Mouse (Mus musculus): ENCODE data around the gene Fbxo39.

Gene Fbxo39

DNA sequence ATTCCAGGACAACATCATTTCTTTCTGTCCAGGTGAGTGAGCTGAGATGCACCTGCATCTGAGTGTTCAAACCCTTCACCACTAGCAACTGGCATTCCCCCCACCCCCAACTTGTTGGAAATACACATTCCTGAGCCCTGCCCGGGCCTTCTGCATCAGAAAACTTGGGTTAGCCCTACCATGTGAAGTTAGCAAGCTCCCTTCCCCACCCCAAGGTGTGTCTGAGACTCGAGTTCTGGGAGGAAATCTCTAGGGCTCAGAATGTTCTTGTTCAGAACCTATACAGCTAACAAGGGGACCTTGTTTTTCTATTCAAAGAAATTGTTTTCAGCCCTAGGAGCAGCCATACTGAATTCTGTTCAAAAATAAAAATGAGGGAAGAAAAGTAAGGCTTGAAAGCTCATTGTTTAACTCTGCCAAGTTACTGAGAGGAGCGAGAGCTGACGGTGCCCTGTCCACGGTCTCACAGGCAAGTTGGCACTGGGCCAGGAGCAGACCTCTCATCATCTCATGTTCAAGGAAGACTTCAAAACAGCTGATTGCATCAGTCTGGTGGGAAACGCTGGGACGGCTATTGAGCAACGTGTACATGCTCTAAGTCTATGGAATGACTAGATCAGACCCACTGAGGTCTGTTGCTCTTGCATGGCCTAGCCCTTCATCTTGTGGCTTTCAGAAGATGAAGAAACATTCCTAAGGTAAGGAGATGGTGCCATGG lies 49.4 kb downstream of the Fbxo39 start:
- no peak for DNase-seq

DNA sequence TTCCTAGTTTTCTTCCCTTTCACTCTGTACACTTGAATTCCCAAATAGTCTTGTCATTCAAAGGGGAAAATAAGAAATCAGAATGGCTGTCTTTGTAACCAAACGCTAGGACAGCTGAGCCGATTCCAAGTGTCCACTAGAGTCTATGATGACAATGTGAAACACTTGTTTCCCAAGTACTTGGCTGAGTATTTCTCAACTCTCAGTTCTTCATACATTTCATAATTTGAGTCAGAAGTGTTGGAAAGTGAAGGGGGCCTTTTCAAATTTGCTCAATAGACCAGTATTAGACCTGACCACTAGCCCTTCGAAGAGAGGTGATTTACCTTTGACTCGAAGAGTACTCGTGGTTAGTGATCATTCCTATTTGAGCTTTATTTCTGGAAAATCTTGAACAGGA lies 50.3 kb downstream of the Fbxo39 start:
- no peak for DNase-seq

DNA sequence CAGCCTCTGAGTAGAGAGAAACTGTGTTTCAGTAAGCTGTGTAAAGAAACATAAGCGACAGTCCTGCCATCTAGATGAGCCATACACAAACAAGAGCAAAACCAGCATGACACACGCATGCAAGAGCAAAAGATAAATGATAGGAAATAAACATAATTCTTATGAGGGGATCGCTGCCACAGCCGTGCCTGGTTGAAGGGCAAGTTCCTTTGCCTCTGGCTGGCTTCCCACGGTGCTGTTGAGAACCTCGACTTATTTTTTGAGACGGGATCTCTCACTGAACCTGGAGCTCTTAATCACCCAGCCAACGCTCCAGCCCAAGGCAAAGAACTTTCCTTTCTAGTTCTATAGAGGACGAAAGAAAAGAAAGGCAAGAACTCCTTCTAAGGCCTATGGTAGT lies 51.9 kb downstream of the Fbxo39 start:
- no peak for DNase-seq

DNA sequence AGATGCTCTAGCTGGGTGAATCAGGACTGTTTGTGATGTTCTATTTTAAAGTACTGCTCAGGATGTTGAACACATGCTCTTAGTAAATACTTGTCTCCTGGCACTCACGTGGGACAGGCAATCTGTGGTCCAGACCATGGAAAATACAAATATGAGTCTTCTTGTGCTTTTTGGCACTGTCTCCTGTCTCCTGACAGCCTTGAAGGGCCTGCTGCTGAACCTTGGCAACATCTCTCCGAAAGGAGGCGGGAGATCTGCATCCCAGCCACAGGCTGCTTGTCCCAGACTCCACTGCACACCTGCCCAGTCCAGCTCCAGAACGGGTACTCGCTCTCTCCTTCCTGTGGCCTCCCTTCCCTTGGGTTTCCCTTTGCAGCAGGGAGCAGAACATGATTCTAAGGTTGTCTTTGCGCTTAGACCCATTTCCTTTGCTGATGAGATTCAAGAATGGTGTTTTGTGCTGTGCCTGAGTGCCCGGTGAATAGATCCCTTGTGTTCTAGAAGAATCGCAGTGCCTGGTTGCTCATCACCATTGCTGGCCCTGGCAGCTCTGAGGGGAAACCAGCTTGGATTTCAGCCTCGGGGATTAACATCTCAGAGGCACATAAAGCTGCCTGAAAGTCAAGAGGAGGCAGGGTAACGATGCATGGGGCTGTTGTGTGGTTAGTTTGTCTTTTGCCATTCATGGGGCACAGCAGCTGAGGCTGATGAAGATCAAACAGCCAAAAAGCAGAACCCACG lies 53.9 kb downstream of the Fbxo39 start:
- DNase-seq: no peak
